Mouse (Mus musculus): ENCODE results near the gene Map3k4. TPM values are rescaled to one million over a fixed set of nuclear protein-coding genes. Genes with fewer than 3 reads are reported as not detected.

The Map3k4 gene
- polyA plus RNA-seq, 1 experiment from 2014 or later, result 35.6 TPM

- H3K36me3 ChIP-seq (ENCODE audit: control insufficient read depth, insufficient read depth, low read length), result peaks cover 18% of the 10 kb centered on the region
- H3K9me3 ChIP-seq (ENCODE audit: control insufficient read depth, low read length), result no peaks in the 10 kb centered on the region
- no peak overlapping the region for H3K27ac ChIP-seq (replicated peaks)
- no peaks in the 10 kb centered on the region for H3K27me3 ChIP-seq (ENCODE audit: control insufficient read depth, insufficient read depth, low read length)
- ATAC-seq (ENCODE audit: low FRiP score, low TSS enrichment) (peak; percentile 69; the same call in 1 of the 2 replicates), DNase-seq (ENCODE audit: low spot score) (no peak)
- no peak for TF ChIP-seq EP300 (optimal IDR thresholded peaks at IDR 0.05)
- TF ChIP-seq CTCF (IDR thresholded peaks at IDR 0.05; ENCODE audit: low read depth), result no peak
- H3K4me2 ChIP-seq (replicated peaks; ENCODE audit: low read depth), result no peak overlapping the region
- H3K4me3 ChIP-seq (ENCODE audit: low read depth, low read length), result no peak overlapping the region
- no peak overlapping the region for H3K9ac ChIP-seq (ENCODE audit: low read length)
- no peaks in the 10 kb centered on the region for H3K4me1 ChIP-seq (replicated peaks; ENCODE audit: control insufficient read depth, insufficient read depth)
- 60% methylated on average over 5 of the region's 5 CpGs for WGBS
Measured at GRCm38 (mm10) chr17:12273032-12273431, 45.6 kb downstream of the Map3k4 start.

- no peak for ATAC-seq (ENCODE audit: low FRiP score, low TSS enrichment)
- Histone ChIP-seq H3K27me3 (ENCODE audit: control insufficient read depth, insufficient read depth, low read length) (no peaks in the 10 kb centered on the region), H3K4me1 (replicated peaks; ENCODE audit: control insufficient read depth, insufficient read depth) (no peaks in the 10 kb centered on the region), H3K4me3 (ENCODE audit: low read depth, low read length) (no peak overlapping the region), H3K27ac (replicated peaks) (no peak overlapping the region), H3K9me3 (ENCODE audit: control insufficient read depth, low read length) (no peaks in the 10 kb centered on the region), H3K4me2 (replicated peaks; ENCODE audit: low read depth) (no peak overlapping the region), H3K36me3 (ENCODE audit: control insufficient read depth, insufficient read depth, low read length) (peaks cover 18% of the 10 kb centered on the region), H3K9ac (ENCODE audit: low read length) (no peak overlapping the region)
- TF ChIP-seq CTCF (IDR thresholded peaks at IDR 0.05; ENCODE audit: low read depth) (no peak), EP300 (optimal IDR thresholded peaks at IDR 0.05) (no peak)
- 94% methylated on average over 18 of the region's 18 CpGs for WGBS
- no peak for DNase-seq (ENCODE audit: low spot score)
Measured at GRCm38 (mm10) chr17:12271805-12272204, 46.8 kb downstream of the Map3k4 start.

- Histone ChIP-seq H3K4me1 (replicated peaks; ENCODE audit: control insufficient read depth, insufficient read depth) (no peaks in the 10 kb centered on the region), H3K4me3 (ENCODE audit: low read depth, low read length) (no peak overlapping the region), H3K9me3 (ENCODE audit: control insufficient read depth, low read length) (no peaks in the 10 kb centered on the region), H3K9ac (ENCODE audit: low read length) (no peak overlapping the region), H3K27ac (replicated peaks) (no peak overlapping the region; the same call in 1 of the 2 replicates), H3K36me3 (ENCODE audit: control insufficient read depth, insufficient read depth, low read length) (peaks cover 15% of the 10 kb centered on the region), H3K27me3 (ENCODE audit: control insufficient read depth, insufficient read depth, low read length) (no peaks in the 10 kb centered on the region), H3K4me2 (replicated peaks; ENCODE audit: low read depth) (no peak overlapping the region)
- TF ChIP-seq CTCF (IDR thresholded peaks at IDR 0.05; ENCODE audit: low read depth), result no peak
- no peak for TF ChIP-seq EP300 (optimal IDR thresholded peaks at IDR 0.05)
- no peak for ATAC-seq (ENCODE audit: low FRiP score, low TSS enrichment)
- DNase-seq (ENCODE audit: low spot score), result no peak
- WGBS, result 84% methylated on average over 10 of the region's 10 CpGs
Measured at GRCm38 (mm10) chr17:12268538-12268937, 50.1 kb downstream of the Map3k4 start.

- WGBS, result 79% methylated on average over 4 of the region's 4 CpGs
- Histone ChIP-seq H3K36me3 (ENCODE audit: control insufficient read depth, insufficient read depth, low read length) (peaks cover 15% of the 10 kb centered on the region), H3K9ac (ENCODE audit: low read length) (no peak overlapping the region), H3K27ac (replicated peaks) (no peak overlapping the region), H3K4me3 (ENCODE audit: low read depth, low read length) (no peak overlapping the region), H3K4me2 (replicated peaks; ENCODE audit: low read depth) (no peak overlapping the region), H3K27me3 (ENCODE audit: control insufficient read depth, insufficient read depth, low read length) (no peaks in the 10 kb centered on the region), H3K9me3 (ENCODE audit: control insufficient read depth, low read length) (no peaks in the 10 kb centered on the region), H3K4me1 (replicated peaks; ENCODE audit: control insufficient read depth, insufficient read depth) (no peaks in the 10 kb centered on the region)
- TF ChIP-seq EP300 (optimal IDR thresholded peaks at IDR 0.05) (no peak), CTCF (IDR thresholded peaks at IDR 0.05; ENCODE audit: low read depth) (no peak)
- no peak for DNase-seq (ENCODE audit: low spot score)
- no peak for ATAC-seq (ENCODE audit: low FRiP score, low TSS enrichment)
Measured at GRCm38 (mm10) chr17:12268091-12268490, 50.5 kb downstream of the Map3k4 start.

GRCm38 (mm10) chr17:12265969-12266925 is 52.3 kb downstream of the Map3k4 start:
- Histone ChIP-seq H3K27ac (replicated peaks) (peak overlapping the region; percentile 45), H3K4me3 (ENCODE audit: low read depth, low read length) (no peak overlapping the region), H3K4me2 (replicated peaks; ENCODE audit: low read depth) (no peak overlapping the region; the same call in 1 of the 2 replicates), H3K9ac (ENCODE audit: low read length) (no peak overlapping the region), H3K4me1 (replicated peaks; ENCODE audit: control insufficient read depth, insufficient read depth) (no peaks in the 10 kb centered on the region), H3K27me3 (ENCODE audit: control insufficient read depth, insufficient read depth, low read length) (no peaks in the 10 kb centered on the region), H3K36me3 (ENCODE audit: control insufficient read depth, insufficient read depth, low read length) (peaks cover 9% of the 10 kb centered on the region), H3K9me3 (ENCODE audit: control insufficient read depth, low read length) (no peaks in the 10 kb centered on the region)
- peak; percentile 64 for ATAC-seq (ENCODE audit: low FRiP score, low TSS enrichment)
- 58% methylated on average over 21 of the region's 21 CpGs for WGBS
- TF ChIP-seq EP300 (optimal IDR thresholded peaks at IDR 0.05) (no peak), CTCF (IDR thresholded peaks at IDR 0.05; ENCODE audit: low read depth) (peak; percentile 73)
- peak; percentile 60 for DNase-seq (ENCODE audit: low spot score)

- DNase-seq (ENCODE audit: low spot score) (no peak), ATAC-seq (ENCODE audit: low FRiP score, low TSS enrichment) (no peak)
- Histone ChIP-seq H3K36me3 (ENCODE audit: control insufficient read depth, insufficient read depth, low read length) (no peaks in the 10 kb centered on the region; the same call in 1 of the 2 replicates), H3K27ac (replicated peaks) (no peak overlapping the region), H3K4me1 (replicated peaks; ENCODE audit: control insufficient read depth, insufficient read depth) (no peaks in the 10 kb centered on the region), H3K27me3 (ENCODE audit: control insufficient read depth, insufficient read depth, low read length) (no peaks in the 10 kb centered on the region), H3K4me2 (replicated peaks; ENCODE audit: low read depth) (no peak overlapping the region), H3K9me3 (ENCODE audit: control insufficient read depth, low read length) (no peaks in the 10 kb centered on the region), H3K9ac (ENCODE audit: low read length) (no peak overlapping the region), H3K4me3 (ENCODE audit: low read depth, low read length) (no peak overlapping the region)
- TF ChIP-seq CTCF (IDR thresholded peaks at IDR 0.05; ENCODE audit: low read depth) (no peak), EP300 (optimal IDR thresholded peaks at IDR 0.05) (no peak)
- 87% methylated on average over 3 of the region's 3 CpGs for WGBS
Measured at GRCm38 (mm10) chr17:12264293-12264692, 54.3 kb downstream of the Map3k4 start.
